Mouse (Mus musculus): ENCODE measurements around the gene Chdh. TPM values are rescaled to one million over a fixed set of nuclear protein-coding genes. Genes with fewer than 3 reads are reported as not detected.

The Chdh gene
- polyA plus RNA-seq, 1 experiment from 2014 or later: 1.9 TPM

- no peak overlapping the region for H3K27ac ChIP-seq (ENCODE audit: low read length)
- no peak overlapping the region for H3K9ac ChIP-seq (ENCODE audit: low read length)
- no peaks in the 10 kb centered on the region for H3K36me3 ChIP-seq (ENCODE audit: control insufficient read depth, insufficient read depth, low read length)
- no peak overlapping the region for H3K4me3 ChIP-seq (ENCODE audit: low read length)
- no peaks in the 10 kb centered on the region for H3K27me3 ChIP-seq (ENCODE audit: control insufficient read depth, insufficient read depth, low read depth, low read length)
- 62% methylated on average over 9 of the region's 9 CpGs for WGBS
- H3K4me2 ChIP-seq (ENCODE audit: low read depth, low read length): no peak overlapping the region
- H3K9me3 ChIP-seq (ENCODE audit: control insufficient read depth, low read length): no peaks in the 10 kb centered on the region
- H3K4me1 ChIP-seq (replicated peaks; ENCODE audit: control insufficient read depth, insufficient read depth, low read length): no peaks in the 10 kb centered on the region
- no peak for ATAC-seq (ENCODE audit: low read depth)
Measured at GRCm38 (mm10) chr14:30019792-30020575, 11.2 kb downstream of the Chdh start.

- H3K27ac ChIP-seq (ENCODE audit: low read length): no peak overlapping the region
- no peaks in the 10 kb centered on the region for H3K9me3 ChIP-seq (ENCODE audit: control insufficient read depth, low read length)
- H3K36me3 ChIP-seq (ENCODE audit: control insufficient read depth, insufficient read depth, low read length): no peaks in the 10 kb centered on the region
- H3K4me2 ChIP-seq (ENCODE audit: low read depth, low read length): no peak overlapping the region
- H3K27me3 ChIP-seq (ENCODE audit: control insufficient read depth, insufficient read depth, low read depth, low read length): no peaks in the 10 kb centered on the region
- WGBS: 86% methylated on average over 6 of the region's 6 CpGs
- ATAC-seq (ENCODE audit: low read depth): no peak
- no peak overlapping the region for H3K4me3 ChIP-seq (ENCODE audit: low read length)
- no peak overlapping the region for H3K9ac ChIP-seq (ENCODE audit: low read length)
- H3K4me1 ChIP-seq (replicated peaks; ENCODE audit: control insufficient read depth, insufficient read depth, low read length): no peaks in the 10 kb centered on the region
Measured at GRCm38 (mm10) chr14:30022471-30022870, 13.6 kb downstream of the Chdh start.

- Histone ChIP-seq H3K9ac (ENCODE audit: low read length) (no peak overlapping the region), H3K4me2 (ENCODE audit: low read depth, low read length) (no peak overlapping the region), H3K36me3 (ENCODE audit: control insufficient read depth, insufficient read depth, low read length) (no peaks in the 10 kb centered on the region), H3K4me1 (replicated peaks; ENCODE audit: control insufficient read depth, insufficient read depth, low read length) (no peaks in the 10 kb centered on the region), H3K4me3 (ENCODE audit: low read length) (no peak overlapping the region), H3K27ac (ENCODE audit: low read length) (no peak overlapping the region), H3K27me3 (ENCODE audit: control insufficient read depth, insufficient read depth, low read depth, low read length) (no peaks in the 10 kb centered on the region), H3K9me3 (ENCODE audit: control insufficient read depth, low read length) (no peaks in the 10 kb centered on the region)
- WGBS: 30% methylated on average over 7 of the region's 7 CpGs
- no peak for ATAC-seq (ENCODE audit: low read depth)
Measured at GRCm38 (mm10) chr14:30024387-30024786, 15.6 kb downstream of the Chdh start.

- Histone ChIP-seq H3K9me3 (ENCODE audit: control insufficient read depth, low read length) (no peaks in the 10 kb centered on the region), H3K4me1 (replicated peaks; ENCODE audit: control insufficient read depth, insufficient read depth, low read length) (no peaks in the 10 kb centered on the region), H3K36me3 (ENCODE audit: control insufficient read depth, insufficient read depth, low read length) (no peaks in the 10 kb centered on the region), H3K4me2 (ENCODE audit: low read depth, low read length) (no peak overlapping the region), H3K27me3 (ENCODE audit: control insufficient read depth, insufficient read depth, low read depth, low read length) (no peaks in the 10 kb centered on the region), H3K4me3 (ENCODE audit: low read length) (no peak overlapping the region), H3K9ac (ENCODE audit: low read length) (no peak overlapping the region), H3K27ac (ENCODE audit: low read length) (no peak overlapping the region)
- ATAC-seq (ENCODE audit: low read depth): no peak
- 53% methylated on average over 2 of the region's 2 CpGs for WGBS
Measured at GRCm38 (mm10) chr14:30027378-30027777, 18.6 kb downstream of the Chdh start.

- no peak overlapping the region for H3K27ac ChIP-seq (ENCODE audit: low read length)
- 62% methylated on average over 8 of the region's 8 CpGs for WGBS
- H3K9ac ChIP-seq (ENCODE audit: low read length): no peak overlapping the region
- H3K9me3 ChIP-seq (ENCODE audit: control insufficient read depth, low read length): no peaks in the 10 kb centered on the region
- H3K27me3 ChIP-seq (ENCODE audit: control insufficient read depth, insufficient read depth, low read depth, low read length): no peaks in the 10 kb centered on the region
- H3K4me3 ChIP-seq (ENCODE audit: low read length): no peak overlapping the region
- H3K36me3 ChIP-seq (ENCODE audit: control insufficient read depth, insufficient read depth, low read length): no peaks in the 10 kb centered on the region; the same call in 1 of the 2 replicates
- no peak for ATAC-seq (ENCODE audit: low read depth)
- H3K4me2 ChIP-seq (ENCODE audit: low read depth, low read length): no peak overlapping the region
- H3K4me1 ChIP-seq (replicated peaks; ENCODE audit: control insufficient read depth, insufficient read depth, low read length): no peaks in the 10 kb centered on the region
Measured at GRCm38 (mm10) chr14:30033405-30033804, 24.6 kb downstream of the Chdh start.

- no peaks in the 10 kb centered on the region for H3K9me3 ChIP-seq (ENCODE audit: control insufficient read depth, low read length)
- H3K27ac ChIP-seq (ENCODE audit: low read length): no peak overlapping the region
- no peaks in the 10 kb centered on the region; the same call in 1 of the 2 replicates for H3K36me3 ChIP-seq (ENCODE audit: control insufficient read depth, insufficient read depth, low read length)
- no peak overlapping the region for H3K4me2 ChIP-seq (ENCODE audit: low read depth, low read length)
- no peaks in the 10 kb centered on the region for H3K27me3 ChIP-seq (ENCODE audit: control insufficient read depth, insufficient read depth, low read depth, low read length)
- 84% methylated on average over 18 of the region's 18 CpGs for WGBS
- no peak for ATAC-seq (ENCODE audit: low read depth)
- no peak overlapping the region for H3K9ac ChIP-seq (ENCODE audit: low read length)
- no peaks in the 10 kb centered on the region; the same call in 1 of the 2 replicates for H3K4me1 ChIP-seq (replicated peaks; ENCODE audit: control insufficient read depth, insufficient read depth, low read length)
- no peak overlapping the region for H3K4me3 ChIP-seq (ENCODE audit: low read length)
Measured at GRCm38 (mm10) chr14:30038431-30038830, 29.6 kb downstream of the Chdh start.

- ATAC-seq (ENCODE audit: low read depth): peak; percentile 75
- no peak overlapping the region for H3K4me3 ChIP-seq (ENCODE audit: low read length)
- WGBS: 46% methylated on average over 4 of the region's 4 CpGs
- H3K4me1 ChIP-seq (replicated peaks; ENCODE audit: control insufficient read depth, insufficient read depth, low read length): no peaks in the 10 kb centered on the region; the same call in 1 of the 2 replicates
- H3K9me3 ChIP-seq (ENCODE audit: control insufficient read depth, low read length): no peaks in the 10 kb centered on the region
- no peak overlapping the region for H3K4me2 ChIP-seq (ENCODE audit: low read depth, low read length)
- no peaks in the 10 kb centered on the region for H3K27me3 ChIP-seq (ENCODE audit: control insufficient read depth, insufficient read depth, low read depth, low read length)
- H3K27ac ChIP-seq (ENCODE audit: low read length): peak overlapping the region; percentile 23; the same call in 1 of the 2 replicates
- H3K36me3 ChIP-seq (ENCODE audit: control insufficient read depth, insufficient read depth, low read length): no peaks in the 10 kb centered on the region; the same call in 1 of the 2 replicates
- H3K9ac ChIP-seq (ENCODE audit: low read length): no peak overlapping the region
Measured at GRCm38 (mm10) chr14:30039413-30039812, 30.6 kb downstream of the Chdh start.

GRCm38 (mm10) chr14:30041836-30042235, 33.0 kb downstream of the Chdh start:
- Histone ChIP-seq H3K4me1 (replicated peaks; ENCODE audit: control insufficient read depth, insufficient read depth, low read length) (no peaks in the 10 kb centered on the region; the same call in 1 of the 2 replicates), H3K9me3 (ENCODE audit: control insufficient read depth, low read length) (no peaks in the 10 kb centered on the region), H3K27ac (ENCODE audit: low read length) (no peak overlapping the region), H3K4me2 (ENCODE audit: low read depth, low read length) (no peak overlapping the region), H3K4me3 (ENCODE audit: low read length) (no peak overlapping the region), H3K36me3 (ENCODE audit: control insufficient read depth, insufficient read depth, low read length) (no peaks in the 10 kb centered on the region), H3K27me3 (ENCODE audit: control insufficient read depth, insufficient read depth, low read depth, low read length) (no peaks in the 10 kb centered on the region), H3K9ac (ENCODE audit: low read length) (no peak overlapping the region)
- 87% methylated on average over 9 of the region's 9 CpGs for WGBS
- no peak for ATAC-seq (ENCODE audit: low read depth)

GRCm38 (mm10) chr14:30043356-30043940, 34.6 kb downstream of the Chdh start:
- no peaks in the 10 kb centered on the region for H3K27me3 ChIP-seq (ENCODE audit: control insufficient read depth, insufficient read depth, low read depth, low read length)
- WGBS: 62% methylated on average over 7 of the region's 7 CpGs
- H3K36me3 ChIP-seq (ENCODE audit: control insufficient read depth, insufficient read depth, low read length): peaks cover 3% of the 10 kb centered on the region; the same call in 1 of the 2 replicates
- no peak overlapping the region for H3K4me3 ChIP-seq (ENCODE audit: low read length)
- ATAC-seq (ENCODE audit: low read depth): peak; percentile 50; the same call in 1 of the 2 replicates
- H3K4me1 ChIP-seq (replicated peaks; ENCODE audit: control insufficient read depth, insufficient read depth, low read length): no peaks in the 10 kb centered on the region; the same call in 1 of the 2 replicates
- H3K9me3 ChIP-seq (ENCODE audit: control insufficient read depth, low read length): no peaks in the 10 kb centered on the region
- H3K4me2 ChIP-seq (ENCODE audit: low read depth, low read length): no peak overlapping the region
- no peak overlapping the region for H3K9ac ChIP-seq (ENCODE audit: low read length)
- H3K27ac ChIP-seq (ENCODE audit: low read length): no peak overlapping the region

Data from lung, embryonic 16.5 days (tissue).